Mouse (Mus musculus) erythroblast, embryonic 14.5 days (primary cell): ENCODE measurements around the gene Ppp3ca. TPM values are rescaled to one million over a fixed set of nuclear protein-coding genes. Genes with fewer than 3 reads are reported as not detected.

Experiments
- H3K27me3 ChIP-seq: 2 replicates; pipeline ENCODE4 v1.6.1; 2012; ENCODE audit warnings: inconsistent platforms; ENCODE audit not compliant: control insufficient read depth
- H3K36me3 ChIP-seq: 2 replicates; pipeline ENCODE4 v1.6.1; 2012; ENCODE audit warnings: mild to moderate bottlenecking, inconsistent platforms; ENCODE audit not compliant: control insufficient read depth
- H3K4me1 ChIP-seq: 2 replicates; pipeline ENCODE4 v1.6.1; 2012; ENCODE audit warnings: inconsistent platforms; ENCODE audit not compliant: control insufficient read depth
- H3K4me3 ChIP-seq: replicated peaks from 2 replicates; pipeline ENCODE3; 2012; ENCODE audit warnings: moderate library complexity, mild to moderate bottlenecking, inconsistent platforms
- H3K9me3 ChIP-seq: 2 replicates; pipeline ENCODE4 v1.6.1; 2012; ENCODE audit warnings: low read length, inconsistent platforms, mixed read lengths; ENCODE audit not compliant: control insufficient read depth
- GATA1 ChIP-seq: IDR thresholded peaks from 2 replicates; pipeline ENCODE4 v1.6.1; 2012; ENCODE audit warnings: low read length, inconsistent platforms, mixed read lengths
- TAL1 ChIP-seq: IDR thresholded peaks from 3 replicates; pipeline ENCODE4 v1.6.1; 2012; ENCODE audit warnings: low read length, inconsistent platforms, mixed read lengths
- polyA plus RNA-seq: library from polyadenylated mRNA; stranded (reverse); fragments of >175 nt; gene quantifications from 2 replicates; pipeline ENCODE4 v1.2.3, GENCODE M21; 2012

The Ppp3ca gene
- polyA plus RNA-seq, 1 experiment = 0.70 TPM

DNA sequence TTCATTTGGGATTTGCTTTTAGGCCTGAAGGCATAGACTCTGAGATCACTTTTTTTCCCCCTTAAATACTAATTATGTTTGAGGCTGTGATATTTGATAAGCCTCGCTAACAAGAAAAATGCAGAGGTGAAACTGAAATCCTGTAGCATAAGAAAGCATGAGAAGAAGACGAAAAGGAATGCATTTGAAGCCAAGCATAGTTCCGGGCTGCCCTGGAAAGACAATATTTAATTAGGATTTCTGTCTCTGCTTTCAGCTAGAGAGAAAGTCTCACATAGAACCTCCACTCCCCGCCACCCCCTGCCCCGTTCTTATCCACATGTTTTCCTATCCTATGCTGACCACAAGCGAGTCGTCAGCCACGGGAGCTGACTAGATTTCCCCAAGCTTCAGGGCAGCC lies 241.4 kb downstream of the Ppp3ca start:
- H3K27me3 ChIP-seq = no peaks in the 10 kb centered on the region
- no peaks in the 10 kb centered on the region for H3K36me3 ChIP-seq
- no peak overlapping the region for H3K4me3 ChIP-seq
- no peaks in the 10 kb centered on the region for H3K4me1 ChIP-seq
- no peaks in the 10 kb centered on the region for H3K9me3 ChIP-seq
- TF ChIP-seq GATA1 = no peak
- TF ChIP-seq TAL1 = no peak

DNA sequence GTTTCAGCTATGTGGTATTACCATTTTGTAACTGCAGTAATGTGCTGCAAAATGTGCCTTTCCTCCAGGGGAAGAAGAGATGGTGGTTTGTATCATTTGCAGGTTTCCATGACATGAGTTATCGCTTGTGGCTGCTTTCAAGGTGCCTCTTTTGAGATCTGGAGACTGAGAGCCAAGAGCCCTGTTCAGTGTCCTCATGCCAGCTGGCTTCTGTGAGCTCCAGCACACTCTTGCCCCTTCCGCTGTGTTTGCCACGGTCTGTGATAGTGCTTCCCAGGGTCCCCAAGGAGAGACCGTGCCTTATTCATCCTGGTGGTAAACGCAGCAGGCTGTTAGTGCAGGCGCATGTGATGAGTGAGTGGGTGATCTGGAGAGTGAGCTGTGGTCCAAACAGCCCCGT lies 247.2 kb downstream of the Ppp3ca start:
- Histone ChIP-seq H3K4me1 (no peaks in the 10 kb centered on the region), H3K9me3 (no peaks in the 10 kb centered on the region), H3K4me3 (no peak overlapping the region), H3K27me3 (no peaks in the 10 kb centered on the region), H3K36me3 (no peaks in the 10 kb centered on the region)
- TF ChIP-seq TAL1 = no peak

DNA sequence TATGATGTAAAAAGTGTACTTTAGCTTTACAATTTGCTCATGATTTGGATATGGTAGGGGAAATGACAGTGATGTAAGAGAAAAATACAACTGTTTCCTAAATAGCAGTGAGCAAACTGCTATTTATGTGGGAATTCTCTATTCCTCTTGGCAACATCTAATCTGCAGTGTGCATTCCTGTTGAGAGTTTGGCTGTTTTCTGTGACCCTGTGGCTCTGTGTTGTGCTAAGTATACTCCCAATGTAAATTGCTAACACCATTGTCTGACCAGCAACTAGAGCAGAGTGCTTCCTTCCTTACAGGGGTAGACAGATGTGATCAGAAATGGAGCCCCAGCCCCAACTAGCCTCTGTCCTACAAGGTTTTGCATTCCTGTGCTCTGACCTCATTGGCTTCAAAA lies 263.1 kb downstream of the Ppp3ca start:
- TF ChIP-seq TAL1 (no peak), GATA1 (no peak)
- Histone ChIP-seq H3K27me3 (no peaks in the 10 kb centered on the region), H3K4me1 (no peaks in the 10 kb centered on the region), H3K4me3 (no peak overlapping the region), H3K36me3 (no peaks in the 10 kb centered on the region; the same call in 1 of the 2 replicates), H3K9me3 (no peaks in the 10 kb centered on the region)

DNA sequence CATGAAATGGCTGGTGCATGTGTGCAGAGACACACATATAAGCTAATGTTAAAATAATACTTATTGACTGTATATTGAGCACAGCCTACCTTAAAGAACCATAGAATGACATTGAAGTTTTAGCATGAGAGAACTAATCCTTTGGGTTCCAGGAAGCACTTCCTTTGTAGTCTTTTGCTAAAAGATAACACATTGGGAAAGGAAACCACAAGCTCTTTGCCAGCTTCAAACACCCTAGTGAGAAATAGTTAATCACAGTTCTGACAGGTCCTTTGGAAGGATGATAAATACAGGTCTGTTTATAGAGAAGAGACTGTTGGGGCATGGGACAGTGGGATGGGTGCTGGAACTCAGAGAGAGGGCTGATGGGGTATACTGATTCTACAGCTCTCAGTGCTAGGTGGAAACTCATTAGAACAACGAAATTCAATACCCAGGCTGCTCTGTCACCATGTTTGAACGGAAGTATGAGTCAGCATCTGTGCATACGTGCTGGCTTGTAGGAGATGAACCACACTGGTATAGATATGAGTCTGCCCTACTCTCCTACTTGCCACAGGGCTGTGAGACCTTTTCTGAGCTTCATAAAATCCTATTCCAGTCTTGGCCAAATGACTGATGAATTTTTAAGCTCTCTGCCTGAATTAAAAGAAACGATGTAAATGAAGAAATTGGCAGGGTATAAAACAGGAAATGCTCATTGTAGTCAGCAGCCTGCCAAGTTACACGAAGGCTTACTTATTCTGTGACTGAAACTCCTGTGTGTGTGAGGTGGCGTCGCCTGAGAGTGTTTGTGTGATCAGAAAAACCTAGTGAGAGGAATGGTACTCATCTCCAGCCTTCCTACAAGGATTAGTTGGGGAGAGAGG lies 271.0 kb downstream of the Ppp3ca start:
- Histone ChIP-seq H3K9me3 (no peaks in the 10 kb centered on the region), H3K4me1 (no peaks in the 10 kb centered on the region), H3K27me3 (no peaks in the 10 kb centered on the region), H3K36me3 (no peaks in the 10 kb centered on the region), H3K4me3 (no peak overlapping the region)
- TF ChIP-seq TAL1 (no peak), GATA1 (no peak)

- TF ChIP-seq TAL1 = no peak
- TF ChIP-seq GATA1 = no peak
Observed at GRCm38 (mm10) chr3:136941602-136941926, 271.6 kb downstream of the Ppp3ca start.

GRCm38 (mm10) chr3:136945550-136945949 lies 275.6 kb downstream of the Ppp3ca start:
- H3K4me3 ChIP-seq = no peak overlapping the region
- H3K9me3 ChIP-seq = no peaks in the 10 kb centered on the region
- no peaks in the 10 kb centered on the region for H3K4me1 ChIP-seq
- no peaks in the 10 kb centered on the region for H3K27me3 ChIP-seq
- TF ChIP-seq GATA1 (no peak), TAL1 (no peak)
- no peaks in the 10 kb centered on the region for H3K36me3 ChIP-seq

More at GRCm38 (mm10) chr3:136941602-136941926, 271.6 kb downstream of the Ppp3ca start:
- H3K4me1 ChIP-seq = no peaks in the 10 kb centered on the region
- no peaks in the 10 kb centered on the region for H3K27me3 ChIP-seq
- H3K4me3 ChIP-seq = no peak overlapping the region
- H3K9me3 ChIP-seq = no peaks in the 10 kb centered on the region
- no peaks in the 10 kb centered on the region for H3K36me3 ChIP-seq

GRCm38 (mm10) chr3:136946662-136947061 lies 276.7 kb downstream of the Ppp3ca start:
- TF ChIP-seq TAL1 = no peak
- no peak for TF ChIP-seq GATA1
- Histone ChIP-seq H3K36me3 (no peaks in the 10 kb centered on the region), H3K4me3 (no peak overlapping the region), H3K9me3 (no peaks in the 10 kb centered on the region), H3K27me3 (no peaks in the 10 kb centered on the region), H3K4me1 (no peaks in the 10 kb centered on the region)

DNA sequence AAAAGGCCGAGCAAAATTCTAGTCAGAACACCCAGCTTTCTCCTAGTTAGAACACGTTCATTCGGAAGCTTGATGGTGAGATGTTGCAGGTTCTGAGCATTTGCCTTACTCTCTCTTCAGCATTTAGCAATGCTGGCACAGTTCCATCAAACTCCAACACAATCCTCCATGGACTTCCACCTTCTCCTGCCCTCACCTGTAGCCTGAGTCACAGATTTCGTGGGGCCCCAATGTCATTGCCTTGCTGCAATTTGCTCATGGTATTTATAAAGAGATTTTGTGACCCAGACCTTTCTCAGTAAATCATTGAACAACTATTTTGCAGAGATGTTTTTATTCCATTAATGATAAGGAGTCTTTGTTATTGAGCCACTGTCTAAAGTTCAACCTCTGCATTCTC lies 278.2 kb downstream of the Ppp3ca start:
- H3K9me3 ChIP-seq = no peaks in the 10 kb centered on the region
- no peaks in the 10 kb centered on the region for H3K4me1 ChIP-seq
- no peak overlapping the region for H3K4me3 ChIP-seq
- H3K27me3 ChIP-seq = no peaks in the 10 kb centered on the region
- no peak for TF ChIP-seq GATA1
- no peak for TF ChIP-seq TAL1
- no peaks in the 10 kb centered on the region for H3K36me3 ChIP-seq

DNA sequence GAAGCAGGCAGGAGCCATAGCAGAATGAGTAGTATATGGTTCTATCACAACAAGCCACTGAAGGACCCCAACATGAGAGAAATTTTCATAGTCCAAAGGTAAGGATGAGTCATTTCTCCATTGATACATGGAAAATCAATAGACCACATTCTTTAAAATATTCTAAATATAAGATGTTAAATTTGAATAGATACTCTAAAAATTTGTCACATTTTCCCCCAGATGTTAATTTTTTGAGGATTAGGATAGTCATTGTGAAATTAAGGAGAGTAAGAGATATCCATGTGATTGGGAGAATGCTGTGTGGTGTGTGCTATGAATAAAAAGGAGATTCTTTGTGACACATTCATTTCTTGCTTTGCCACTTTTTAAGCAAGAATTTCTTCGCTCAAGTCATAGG lies 281.9 kb downstream of the Ppp3ca start:
- TF ChIP-seq GATA1 = no peak
- TF ChIP-seq TAL1 = no peak
- Histone ChIP-seq H3K9me3 (no peaks in the 10 kb centered on the region), H3K4me3 (no peak overlapping the region), H3K27me3 (no peaks in the 10 kb centered on the region), H3K4me1 (no peaks in the 10 kb centered on the region), H3K36me3 (no peaks in the 10 kb centered on the region)

GRCm38 (mm10) chr3:136952822-136953221 lies 282.9 kb downstream of the Ppp3ca start:
- Histone ChIP-seq H3K36me3 (no peaks in the 10 kb centered on the region), H3K4me1 (no peaks in the 10 kb centered on the region), H3K9me3 (no peaks in the 10 kb centered on the region), H3K27me3 (no peaks in the 10 kb centered on the region), H3K4me3 (no peak overlapping the region)
- no peak for TF ChIP-seq TAL1
- no peak for TF ChIP-seq GATA1
